Mouse (Mus musculus): ENCODE results near the gene Usp19. TPM values are rescaled to one million over a fixed set of nuclear protein-coding genes. Genes with fewer than 3 reads are reported as not detected.

Gene Usp19
- polyA plus RNA-seq, 1 experiment from 2014 or later, result 79.1 TPM

- ATAC-seq (ENCODE audit: low FRiP score, low TSS enrichment), result no peak
- no peak overlapping the region for H3K27ac ChIP-seq (ENCODE audit: low read length)
- peak overlapping the region; percentile 76 for H3K4me3 ChIP-seq (ENCODE audit: low read length)
- H3K9ac ChIP-seq (replicated peaks; ENCODE audit: low read length), result peak overlapping the region; percentile 81
- no peaks in the 10 kb centered on the region for H3K27me3 ChIP-seq (ENCODE audit: insufficient read depth, low read length)
- H3K36me3 ChIP-seq (ENCODE audit: insufficient read depth, low read length), result peaks cover 40% of the 10 kb centered on the region
- peaks cover 10% of the 10 kb centered on the region for H3K4me1 ChIP-seq (ENCODE audit: insufficient read depth, low read length)
- H3K9me3 ChIP-seq (ENCODE audit: low read length), result no peaks in the 10 kb centered on the region
- WGBS, result 81% methylated on average over 7 of the region's 7 CpGs
- peak overlapping the region; percentile 93 for H3K4me2 ChIP-seq (replicated peaks; ENCODE audit: low read depth, low read length)
These were observed 18.4 kb downstream of the Usp19 start for GRCm38 (mm10) chr9:108508776-108509175.

- Histone ChIP-seq H3K9ac (replicated peaks; ENCODE audit: low read length) (peak within 1 kb of the TSS; percentile 99), H3K9me3 (ENCODE audit: low read length) (no peaks in the 10 kb centered on the region), H3K4me1 (ENCODE audit: insufficient read depth, low read length) (peaks cover 15% of the 10 kb centered on the region), H3K4me3 (ENCODE audit: low read length) (peak within 1 kb of the TSS; percentile 98), H3K36me3 (ENCODE audit: insufficient read depth, low read length) (peaks cover 38% of the 10 kb centered on the region), H3K27me3 (ENCODE audit: insufficient read depth, low read length) (no peaks in the 10 kb centered on the region), H3K27ac (ENCODE audit: low read length) (peak within 1 kb of the TSS; percentile 100), H3K4me2 (replicated peaks; ENCODE audit: low read depth, low read length) (peak within 1 kb of the TSS; percentile 82)
- under 1% methylated on average over 55 of the region's 55 CpGs for WGBS
- peak; percentile 97 for ATAC-seq (ENCODE audit: low FRiP score, low TSS enrichment)
These were observed 26.2 kb downstream of the Usp19 start, which contains the start of gene Qrich1 for GRCm38 (mm10) chr9:108516380-108517251. TSS of gene Qrich1 (plus strand) at chr9:108516806.

GRCm38 (mm10) chr9:108517253-108517930 is 27.0 kb downstream of the Usp19 start:
- ATAC-seq (ENCODE audit: low FRiP score, low TSS enrichment), result peak; percentile 82
- Histone ChIP-seq H3K9me3 (ENCODE audit: low read length) (no peaks in the 10 kb centered on the region), H3K36me3 (ENCODE audit: insufficient read depth, low read length) (peaks cover 31% of the 10 kb centered on the region), H3K9ac (replicated peaks; ENCODE audit: low read length) (peak overlapping the region; percentile 99), H3K4me1 (ENCODE audit: insufficient read depth, low read length) (peaks cover 15% of the 10 kb centered on the region), H3K4me2 (replicated peaks; ENCODE audit: low read depth, low read length) (peak overlapping the region; percentile 82), H3K4me3 (ENCODE audit: low read length) (peak overlapping the region; percentile 98), H3K27ac (ENCODE audit: low read length) (peak overlapping the region; percentile 100), H3K27me3 (ENCODE audit: insufficient read depth, low read length) (no peaks in the 10 kb centered on the region)
- under 1% methylated on average over 72 of the region's 95 CpGs for WGBS

GRCm38 (mm10) chr9:108517931-108518332 is 27.5 kb downstream of the Usp19 start:
- Histone ChIP-seq H3K27me3 (ENCODE audit: insufficient read depth, low read length) (no peaks in the 10 kb centered on the region), H3K4me1 (ENCODE audit: insufficient read depth, low read length) (peaks cover 15% of the 10 kb centered on the region), H3K36me3 (ENCODE audit: insufficient read depth, low read length) (peaks cover 26% of the 10 kb centered on the region), H3K4me2 (replicated peaks; ENCODE audit: low read depth, low read length) (peak overlapping the region; percentile 82), H3K9me3 (ENCODE audit: low read length) (no peaks in the 10 kb centered on the region), H3K4me3 (ENCODE audit: low read length) (peak overlapping the region; percentile 98), H3K27ac (ENCODE audit: low read length) (peak overlapping the region; percentile 100), H3K9ac (replicated peaks; ENCODE audit: low read length) (peak overlapping the region; percentile 99)
- WGBS, result 1% methylated on average over 13 of the region's 13 CpGs
- peak; percentile 13; the same call in 1 of the 2 replicates for ATAC-seq (ENCODE audit: low FRiP score, low TSS enrichment)

GRCm38 (mm10) chr9:108521604-108522003 is 31.2 kb downstream of the Usp19 start:
- ATAC-seq (ENCODE audit: low FRiP score, low TSS enrichment), result no peak

GRCm38 (mm10) chr9:108523341-108523740 is 32.9 kb downstream of the Usp19 start:
- peaks cover 5% of the 10 kb centered on the region for H3K36me3 ChIP-seq (ENCODE audit: insufficient read depth, low read length)
- no peak overlapping the region for H3K4me3 ChIP-seq (ENCODE audit: low read length)
- no peak overlapping the region for H3K9ac ChIP-seq (replicated peaks; ENCODE audit: low read length)
- no peaks in the 10 kb centered on the region for H3K9me3 ChIP-seq (ENCODE audit: low read length)
- no peak overlapping the region for H3K4me2 ChIP-seq (replicated peaks; ENCODE audit: low read depth, low read length)
- ATAC-seq (ENCODE audit: low FRiP score, low TSS enrichment), result no peak
- peaks cover 9% of the 10 kb centered on the region for H3K4me1 ChIP-seq (ENCODE audit: insufficient read depth, low read length)
- H3K27me3 ChIP-seq (ENCODE audit: insufficient read depth, low read length), result no peaks in the 10 kb centered on the region
- WGBS, result 95% methylated on average over 4 of the region's 4 CpGs
- no peak overlapping the region for H3K27ac ChIP-seq (ENCODE audit: low read length)

More at GRCm38 (mm10) chr9:108521604-108522003, 31.2 kb downstream of the Usp19 start:
- 85% methylated on average over 2 of the region's 2 CpGs for WGBS
- H3K27ac ChIP-seq (ENCODE audit: low read length), result no peak overlapping the region
- H3K9me3 ChIP-seq (ENCODE audit: low read length), result no peaks in the 10 kb centered on the region
- no peak overlapping the region for H3K4me3 ChIP-seq (ENCODE audit: low read length)
- no peak overlapping the region for H3K9ac ChIP-seq (replicated peaks; ENCODE audit: low read length)
- peaks cover 4% of the 10 kb centered on the region; the same call in 1 of the 2 replicates for H3K36me3 ChIP-seq (ENCODE audit: insufficient read depth, low read length)
- no peaks in the 10 kb centered on the region for H3K27me3 ChIP-seq (ENCODE audit: insufficient read depth, low read length)
- peaks cover 9% of the 10 kb centered on the region for H3K4me1 ChIP-seq (ENCODE audit: insufficient read depth, low read length)
- H3K4me2 ChIP-seq (replicated peaks; ENCODE audit: low read depth, low read length), result no peak overlapping the region

GRCm38 (mm10) chr9:108525400-108525799 is 35.0 kb downstream of the Usp19 start:
- ATAC-seq (ENCODE audit: low FRiP score, low TSS enrichment), result no peak
- Histone ChIP-seq H3K36me3 (ENCODE audit: insufficient read depth, low read length) (peaks cover 22% of the 10 kb centered on the region), H3K9ac (replicated peaks; ENCODE audit: low read length) (no peak overlapping the region), H3K27me3 (ENCODE audit: insufficient read depth, low read length) (no peaks in the 10 kb centered on the region), H3K27ac (ENCODE audit: low read length) (no peak overlapping the region), H3K4me2 (replicated peaks; ENCODE audit: low read depth, low read length) (no peak overlapping the region), H3K9me3 (ENCODE audit: low read length) (no peaks in the 10 kb centered on the region), H3K4me1 (ENCODE audit: insufficient read depth, low read length) (no peaks in the 10 kb centered on the region), H3K4me3 (ENCODE audit: low read length) (no peak overlapping the region)
- WGBS, result 81% methylated on average over 3 of the region's 3 CpGs

- Histone ChIP-seq H3K27ac (ENCODE audit: low read length) (no peak overlapping the region), H3K4me2 (replicated peaks; ENCODE audit: low read depth, low read length) (no peak overlapping the region), H3K9ac (replicated peaks; ENCODE audit: low read length) (no peak overlapping the region), H3K4me3 (ENCODE audit: low read length) (no peak overlapping the region), H3K9me3 (ENCODE audit: low read length) (no peaks in the 10 kb centered on the region), H3K27me3 (ENCODE audit: insufficient read depth, low read length) (no peaks in the 10 kb centered on the region), H3K36me3 (ENCODE audit: insufficient read depth, low read length) (peaks cover 64% of the 10 kb centered on the region), H3K4me1 (ENCODE audit: insufficient read depth, low read length) (no peaks in the 10 kb centered on the region)
- no peak for ATAC-seq (ENCODE audit: low FRiP score, low TSS enrichment)
- WGBS, result 81% methylated on average over 1 of the region's 1 CpGs
These were observed 40.6 kb downstream of the Usp19 start for GRCm38 (mm10) chr9:108530954-108531353.

GRCm38 (mm10) chr9:108531496-108531895 is 41.1 kb downstream of the Usp19 start:
- no peak overlapping the region for H3K27ac ChIP-seq (ENCODE audit: low read length)
- H3K36me3 ChIP-seq (ENCODE audit: insufficient read depth, low read length), result peaks cover 68% of the 10 kb centered on the region
- H3K4me3 ChIP-seq (ENCODE audit: low read length), result no peak overlapping the region
- H3K4me2 ChIP-seq (replicated peaks; ENCODE audit: low read depth, low read length), result no peak overlapping the region
- no peak overlapping the region for H3K9ac ChIP-seq (replicated peaks; ENCODE audit: low read length)
- ATAC-seq (ENCODE audit: low FRiP score, low TSS enrichment), result no peak
- H3K4me1 ChIP-seq (ENCODE audit: insufficient read depth, low read length), result no peaks in the 10 kb centered on the region
- WGBS, result 83% methylated on average over 1 of the region's 1 CpGs
- H3K9me3 ChIP-seq (ENCODE audit: low read length), result no peaks in the 10 kb centered on the region
- H3K27me3 ChIP-seq (ENCODE audit: insufficient read depth, low read length), result no peaks in the 10 kb centered on the region

All from kidney, embryonic 16.5 days (tissue).